8 mouse cellular contexts compared by ENCODE assay signal in the genomic region with DNA sequence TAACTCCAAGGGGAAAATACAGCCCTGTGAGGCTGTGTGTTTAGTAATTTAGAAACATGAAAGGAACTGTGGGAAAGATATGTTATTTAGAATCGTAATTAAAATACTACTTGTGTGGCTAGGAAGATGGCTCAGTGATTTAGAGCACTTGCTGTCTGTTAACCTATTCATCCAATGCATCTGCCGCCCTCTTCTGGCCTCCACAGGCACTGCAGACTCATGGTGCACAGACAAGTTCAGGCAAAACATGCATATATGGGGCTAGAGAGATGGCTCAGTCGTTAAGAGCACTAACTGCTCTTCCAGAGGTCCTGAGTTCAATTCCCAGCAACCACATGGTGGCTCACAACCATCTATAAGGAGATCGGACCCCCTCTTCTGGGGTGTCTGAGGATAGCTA. TPM values are rescaled to one million over a fixed set of nuclear protein-coding genes. Genes with fewer than 3 reads are reported as not detected.
DNase-seq lines count a peak whose midpoint lies in the region; ATAC-seq and TF ChIP-seq lines count a peak whose summit lies in the region.

No protein-coding gene starts in this region.

- peak; percentile 66 for TF ChIP-seq CTCF in forebrain, postnatal 0 days (IDR thresholded peaks at IDR 0.05; ENCODE audit: low read depth)

- no peaks in the 10 kb centered on the region for H3K9me3 ChIP-seq in forebrain, postnatal 0 days (ENCODE audit: low read length)
- no peaks in the 10 kb centered on the region for H3K9me3 ChIP-seq in forebrain, embryonic 16.5 days (ENCODE audit: control insufficient read depth, low read length)

- no peak overlapping the region for H3K9ac ChIP-seq in forebrain, postnatal 0 days
- H3K9ac ChIP-seq in forebrain, embryonic 16.5 days (replicated peaks; ENCODE audit: low read depth, low read length), result no peak overlapping the region

- H3K4me3 ChIP-seq in forebrain, postnatal 0 days (ENCODE audit: low read depth, low read length), result no peak overlapping the region
- no peak overlapping the region for H3K4me3 ChIP-seq in forebrain, embryonic 16.5 days (replicated peaks; ENCODE audit: low read length)

- no peak overlapping the region for H3K27ac ChIP-seq in forebrain, postnatal 0 days (ENCODE audit: low read depth, low read length)
- H3K27ac ChIP-seq in forebrain, embryonic 16.5 days (ENCODE audit: low read length), result no peak overlapping the region

- no peak overlapping the region for H3K4me2 ChIP-seq in forebrain, postnatal 0 days (ENCODE audit: low read depth)
- no peak overlapping the region for H3K4me2 ChIP-seq in forebrain, embryonic 16.5 days (ENCODE audit: low read length)

- no peaks in the 10 kb centered on the region for H3K36me3 ChIP-seq in forebrain, postnatal 0 days (ENCODE audit: insufficient read depth)
- no peaks in the 10 kb centered on the region for H3K36me3 ChIP-seq in forebrain, embryonic 16.5 days (ENCODE audit: control insufficient read depth, insufficient read depth)

- no peaks in the 10 kb centered on the region for H3K4me1 ChIP-seq in forebrain, postnatal 0 days (ENCODE audit: insufficient read depth)
- no peaks in the 10 kb centered on the region for H3K4me1 ChIP-seq in forebrain, embryonic 16.5 days (replicated peaks; ENCODE audit: control insufficient read depth, insufficient read depth, low read length)

- no peaks in the 10 kb centered on the region for H3K27me3 ChIP-seq in forebrain, postnatal 0 days (ENCODE audit: insufficient read depth, low read length)
- H3K27me3 ChIP-seq in forebrain, embryonic 16.5 days (replicated peaks; ENCODE audit: control insufficient read depth, insufficient read depth, low read length), result no peaks in the 10 kb centered on the region

- ATAC-seq in forebrain, postnatal 0 days, result no peak
- ATAC-seq in forebrain, embryonic 16.5 days, result no peak
- ATAC-seq in activated CD4-positive, CD25-positive, alpha-beta regulatory T cell, adult 4 months, result no peak

- 82% methylated on average over 4 of the region's 4 CpGs for WGBS in forebrain, postnatal 0 days
- WGBS in forebrain, embryonic 16.5 days, result 75% methylated on average over 4 of the region's 4 CpGs

- DNase-seq in forebrain, postnatal 0 days, result peak; percentile 38
- DNase-seq in ovary, postnatal 36 days (ENCODE audit: low spot score), result peak; percentile 38
- no peak for DNase-seq in ovary, adult 18-20 months (ENCODE audit: low spot score)
- peak; percentile 46 for DNase-seq in embryo, embryonic 9.5 days (ENCODE audit: extremely low spot score)
- DNase-seq in retina, embryonic 14.5 days (ENCODE audit: low spot score), result peak; percentile 39
- no peak for DNase-seq in layer of hippocampus, adult 9-11 months

RNA-seq across cellular contexts. Expression of a gene that starts 11.1 kb away (rescaled TPM):
- total RNA-seq in forebrain, postnatal 0 days (2014; rRNA removed), result 1.8 and 2.1 TPM in 2 replicates
- 0.65 and 0.86 TPM in 2 replicates for polyA plus RNA-seq in forebrain, postnatal 0 days (2015; fragmentation: Nextera tagmentation; extraction: Ambion mirVana)
- 1.4 and 1.6 TPM in 2 replicates for polyA plus RNA-seq in forebrain, embryonic 16.5 days (2015; fragmentation: Nextera tagmentation; extraction: Ambion mirVana)
- 10 to 100 TPM in 1 of 2 experiments, 1 to 10 TPM in 1; 8.7 to 10.2 TPM for polyA plus RNA-seq in activated CD4-positive, CD25-positive, alpha-beta regulatory T cell, adult 4 months (2017; shearing (Covaris generic))

Comparison
In these comparisons a context has a peak if more than half of its experiments do, and no peak if none do; other contexts are left out.
1. DNase-seq: peak in forebrain, postnatal 0 days (single experiment), ovary, postnatal 36 days (single experiment), embryo, embryonic 9.5 days (single experiment) and retina, embryonic 14.5 days (single experiment); none in ovary, adult 18-20 months (single experiment) and layer of hippocampus, adult 9-11 months (single experiment).